Mouse (Mus musculus) mouse embryonic stem cell (cell line): ENCODE results near the gene Manbal.

ENCODE experiments used
- in situ Hi-C, 2 experiments: fragments of 300-500 bp; cut with MboI; formaldehyde crosslinking; loops; 1 replicate in 1 of 2; 3 replicates in 1 of 2; pipeline ENCODE4 v1.14.3; 2019 to 2020; ENCODE audit warnings: low sequenced_read_pairs in 2 of 2, low pct_unique_long_range_greater_than_20kb in 1 of 2, mixed read lengths in 1 of 2; ENCODE audit not compliant: unreplicated experiment in 1 of 2

Manbal gene

GRCm38 (mm10) chr2:157424904-157425642 lies 57.7 kb downstream of the Manbal start:
- in situ Hi-C loops = no loop called here

GRCm38 (mm10) chr2:157425643-157425988 lies 58.2 kb downstream of the Manbal start:
- in situ Hi-C loops = no loop called here

GRCm38 (mm10) chr2:157426171-157426570 lies 58.8 kb downstream of the Manbal start:
- in situ Hi-C loops = no loop called here

- in situ Hi-C loops = no loop called here
Measured at GRCm38 (mm10) chr2:157427164-157427563, 59.8 kb downstream of the Manbal start.

GRCm38 (mm10) chr2:157428351-157429139 lies 61.2 kb downstream of the Manbal start:
- in situ Hi-C loops = no loop called here

- in situ Hi-C loops = no loop called here
Measured at GRCm38 (mm10) chr2:157429735-157430134, 62.3 kb downstream of the Manbal start.

- in situ Hi-C loops = no loop called here
Measured at GRCm38 (mm10) chr2:157430667-157431429, 63.5 kb downstream of the Manbal start.

- in situ Hi-C loops = no loop called here
Measured at GRCm38 (mm10) chr2:157431912-157432311, 64.5 kb downstream of the Manbal start.

GRCm38 (mm10) chr2:157432476-157432875 lies 65.1 kb downstream of the Manbal start:
- in situ Hi-C loops = no loop called here

GRCm38 (mm10) chr2:157434041-157434440 lies 66.6 kb downstream of the Manbal start:
- in situ Hi-C loops = no loop called here

GRCm38 (mm10) chr2:157434497-157434896 lies 67.1 kb downstream of the Manbal start:
- in situ Hi-C loops = no loop called here

- in situ Hi-C loops = no loop called here
Measured at GRCm38 (mm10) chr2:157436496-157436895, 69.1 kb downstream of the Manbal start.

GRCm38 (mm10) chr2:157437123-157437522 lies 69.7 kb downstream of the Manbal start:
- in situ Hi-C loops = no loop called here

- in situ Hi-C loops = no loop called here
Measured at GRCm38 (mm10) chr2:157441363-157441762, 74.0 kb downstream of the Manbal start.
